Mouse (Mus musculus): ENCODE results near the gene Fbln5. TPM values are rescaled to one million over a fixed set of nuclear protein-coding genes. Genes with fewer than 3 reads are reported as not detected.

Fbln5 gene
- polyA plus RNA-seq, 1 experiment from 2014 or later: 152 TPM

- no peaks in the 10 kb centered on the region for H3K27me3 ChIP-seq (ENCODE audit: control insufficient read depth, insufficient read depth, low read length)
- H3K27ac ChIP-seq (replicated peaks in 1 of 2; ENCODE audit: control insufficient read depth in 1 of 2, insufficient read depth in 1 of 2, low read depth in 2 of 2, low read length in 2 of 2): no peak overlapping the region
- no peaks in the 10 kb centered on the region for H3K9me3 ChIP-seq (ENCODE audit: control insufficient read depth, low read length)
- H3K36me3 ChIP-seq (ENCODE audit: control insufficient read depth, insufficient read depth, low read length): no peaks in the 10 kb centered on the region
- WGBS: 48% methylated on average over 2 of the region's 2 CpGs
- no peak for ATAC-seq (ENCODE audit: insufficient number of reproducible peaks, insufficient read depth, low FRiP score, low read depth)
- no peak overlapping the region for H3K9ac ChIP-seq (ENCODE audit: low read length)
- no peak overlapping the region for H3K4me2 ChIP-seq (ENCODE audit: low read length)
- no peaks in the 10 kb centered on the region for H3K4me1 ChIP-seq (ENCODE audit: control insufficient read depth in 2 of 2, insufficient read depth in 2 of 2, low read length in 2 of 2)
- H3K4me3 ChIP-seq (ENCODE audit: control insufficient read depth in 1 of 2, insufficient read depth in 1 of 2, low read depth in 1 of 2, low read length in 2 of 2): no peak overlapping the region
These were observed 11.5 kb downstream of the Fbln5 start for GRCm38 (mm10) chr12:101807400-101807799.

- no peak for ATAC-seq (ENCODE audit: insufficient number of reproducible peaks, insufficient read depth, low FRiP score, low read depth)
- Histone ChIP-seq H3K27ac (replicated peaks in 1 of 2; ENCODE audit: control insufficient read depth in 1 of 2, insufficient read depth in 1 of 2, low read depth in 2 of 2, low read length in 2 of 2) (no peak overlapping the region), H3K4me2 (ENCODE audit: low read length) (no peak overlapping the region), H3K27me3 (ENCODE audit: control insufficient read depth, insufficient read depth, low read length) (no peaks in the 10 kb centered on the region), H3K4me3 (ENCODE audit: control insufficient read depth in 1 of 2, insufficient read depth in 1 of 2, low read depth in 1 of 2, low read length in 2 of 2) (no peak overlapping the region), H3K9me3 (ENCODE audit: control insufficient read depth, low read length) (no peaks in the 10 kb centered on the region), H3K4me1 (ENCODE audit: control insufficient read depth in 2 of 2, insufficient read depth in 2 of 2, low read length in 2 of 2) (no peaks in the 10 kb centered on the region), H3K36me3 (ENCODE audit: control insufficient read depth, insufficient read depth, low read length) (no peaks in the 10 kb centered on the region), H3K9ac (ENCODE audit: low read length) (no peak overlapping the region)
- 80% methylated on average over 3 of the region's 3 CpGs for WGBS
These were observed 16.4 kb downstream of the Fbln5 start for GRCm38 (mm10) chr12:101802445-101802844.

GRCm38 (mm10) chr12:101801744-101802143 lies 17.1 kb downstream of the Fbln5 start:
- WGBS: 80% methylated on average over 5 of the region's 5 CpGs
- Histone ChIP-seq H3K4me1 (ENCODE audit: control insufficient read depth in 2 of 2, insufficient read depth in 2 of 2, low read length in 2 of 2) (no peaks in the 10 kb centered on the region), H3K4me2 (ENCODE audit: low read length) (no peak overlapping the region), H3K36me3 (ENCODE audit: control insufficient read depth, insufficient read depth, low read length) (no peaks in the 10 kb centered on the region), H3K27ac (replicated peaks in 1 of 2; ENCODE audit: control insufficient read depth in 1 of 2, insufficient read depth in 1 of 2, low read depth in 2 of 2, low read length in 2 of 2) (no peak overlapping the region), H3K27me3 (ENCODE audit: control insufficient read depth, insufficient read depth, low read length) (no peaks in the 10 kb centered on the region), H3K9ac (ENCODE audit: low read length) (no peak overlapping the region), H3K9me3 (ENCODE audit: control insufficient read depth, low read length) (no peaks in the 10 kb centered on the region), H3K4me3 (ENCODE audit: control insufficient read depth in 1 of 2, insufficient read depth in 1 of 2, low read depth in 1 of 2, low read length in 2 of 2) (no peak overlapping the region)
- ATAC-seq (ENCODE audit: insufficient number of reproducible peaks, insufficient read depth, low FRiP score, low read depth): no peak

- Histone ChIP-seq H3K4me3 (ENCODE audit: control insufficient read depth in 1 of 2, insufficient read depth in 1 of 2, low read depth in 1 of 2, low read length in 2 of 2) (no peak overlapping the region), H3K4me1 (ENCODE audit: control insufficient read depth in 2 of 2, insufficient read depth in 2 of 2, low read length in 2 of 2) (no peaks in the 10 kb centered on the region), H3K9me3 (ENCODE audit: control insufficient read depth, low read length) (no peaks in the 10 kb centered on the region), H3K9ac (ENCODE audit: low read length) (no peak overlapping the region), H3K27ac (replicated peaks in 1 of 2; ENCODE audit: control insufficient read depth in 1 of 2, insufficient read depth in 1 of 2, low read depth in 2 of 2, low read length in 2 of 2) (no peak overlapping the region), H3K4me2 (ENCODE audit: low read length) (no peak overlapping the region), H3K36me3 (ENCODE audit: control insufficient read depth, insufficient read depth, low read length) (no peaks in the 10 kb centered on the region), H3K27me3 (ENCODE audit: control insufficient read depth, insufficient read depth, low read length) (no peaks in the 10 kb centered on the region)
- no peak for ATAC-seq (ENCODE audit: insufficient number of reproducible peaks, insufficient read depth, low FRiP score, low read depth)
- WGBS: 72% methylated on average over 3 of the region's 3 CpGs
These were observed 17.8 kb downstream of the Fbln5 start for GRCm38 (mm10) chr12:101801051-101801450.

- H3K4me3 ChIP-seq (ENCODE audit: control insufficient read depth in 1 of 2, insufficient read depth in 1 of 2, low read depth in 1 of 2, low read length in 2 of 2): no peak overlapping the region
- H3K4me1 ChIP-seq (ENCODE audit: control insufficient read depth in 2 of 2, insufficient read depth in 2 of 2, low read length in 2 of 2): no peaks in the 10 kb centered on the region
- WGBS: 67% methylated on average over 7 of the region's 7 CpGs
- H3K27ac ChIP-seq (replicated peaks in 1 of 2; ENCODE audit: control insufficient read depth in 1 of 2, insufficient read depth in 1 of 2, low read depth in 2 of 2, low read length in 2 of 2): no peak overlapping the region
- no peaks in the 10 kb centered on the region for H3K9me3 ChIP-seq (ENCODE audit: control insufficient read depth, low read length)
- ATAC-seq (ENCODE audit: insufficient number of reproducible peaks, insufficient read depth, low FRiP score, low read depth): no peak
- no peaks in the 10 kb centered on the region for H3K36me3 ChIP-seq (ENCODE audit: control insufficient read depth, insufficient read depth, low read length)
- no peak overlapping the region for H3K4me2 ChIP-seq (ENCODE audit: low read length)
- no peaks in the 10 kb centered on the region for H3K27me3 ChIP-seq (ENCODE audit: control insufficient read depth, insufficient read depth, low read length)
- H3K9ac ChIP-seq (ENCODE audit: low read length): no peak overlapping the region
These were observed 20.5 kb downstream of the Fbln5 start for GRCm38 (mm10) chr12:101798189-101798922.

- Histone ChIP-seq H3K36me3 (ENCODE audit: control insufficient read depth, insufficient read depth, low read length) (no peaks in the 10 kb centered on the region), H3K4me3 (ENCODE audit: control insufficient read depth in 1 of 2, insufficient read depth in 1 of 2, low read depth in 1 of 2, low read length in 2 of 2) (no peak overlapping the region), H3K4me2 (ENCODE audit: low read length) (no peak overlapping the region), H3K27ac (replicated peaks in 1 of 2; ENCODE audit: control insufficient read depth in 1 of 2, insufficient read depth in 1 of 2, low read depth in 2 of 2, low read length in 2 of 2) (no peak overlapping the region), H3K9ac (ENCODE audit: low read length) (no peak overlapping the region), H3K9me3 (ENCODE audit: control insufficient read depth, low read length) (no peaks in the 10 kb centered on the region), H3K4me1 (ENCODE audit: control insufficient read depth in 2 of 2, insufficient read depth in 2 of 2, low read length in 2 of 2) (no peaks in the 10 kb centered on the region), H3K27me3 (ENCODE audit: control insufficient read depth, insufficient read depth, low read length) (no peaks in the 10 kb centered on the region)
- no peak for ATAC-seq (ENCODE audit: insufficient number of reproducible peaks, insufficient read depth, low FRiP score, low read depth)
- WGBS: 77% methylated on average over 3 of the region's 3 CpGs
These were observed 24.4 kb downstream of the Fbln5 start for GRCm38 (mm10) chr12:101794458-101794857.

GRCm38 (mm10) chr12:101793221-101793621 lies 25.6 kb downstream of the Fbln5 start:
- Histone ChIP-seq H3K4me1 (ENCODE audit: control insufficient read depth in 2 of 2, insufficient read depth in 2 of 2, low read length in 2 of 2) (no peaks in the 10 kb centered on the region), H3K36me3 (ENCODE audit: control insufficient read depth, insufficient read depth, low read length) (no peaks in the 10 kb centered on the region), H3K9ac (ENCODE audit: low read length) (no peak overlapping the region), H3K27ac (replicated peaks in 1 of 2; ENCODE audit: control insufficient read depth in 1 of 2, insufficient read depth in 1 of 2, low read depth in 2 of 2, low read length in 2 of 2) (no peak overlapping the region), H3K4me3 (ENCODE audit: control insufficient read depth in 1 of 2, insufficient read depth in 1 of 2, low read depth in 1 of 2, low read length in 2 of 2) (no peak overlapping the region), H3K9me3 (ENCODE audit: control insufficient read depth, low read length) (no peaks in the 10 kb centered on the region), H3K27me3 (ENCODE audit: control insufficient read depth, insufficient read depth, low read length) (no peaks in the 10 kb centered on the region), H3K4me2 (ENCODE audit: low read length) (no peak overlapping the region)
- ATAC-seq (ENCODE audit: insufficient number of reproducible peaks, insufficient read depth, low FRiP score, low read depth): no peak
- WGBS: 82% methylated on average over 5 of the region's 5 CpGs

GRCm38 (mm10) chr12:101792684-101793083 lies 26.2 kb downstream of the Fbln5 start:
- no peaks in the 10 kb centered on the region for H3K9me3 ChIP-seq (ENCODE audit: control insufficient read depth, low read length)
- no peak overlapping the region for H3K9ac ChIP-seq (ENCODE audit: low read length)
- no peaks in the 10 kb centered on the region for H3K4me1 ChIP-seq (ENCODE audit: control insufficient read depth in 2 of 2, insufficient read depth in 2 of 2, low read length in 2 of 2)
- no peak overlapping the region for H3K27ac ChIP-seq (replicated peaks in 1 of 2; ENCODE audit: control insufficient read depth in 1 of 2, insufficient read depth in 1 of 2, low read depth in 2 of 2, low read length in 2 of 2)
- no peak for ATAC-seq (ENCODE audit: insufficient number of reproducible peaks, insufficient read depth, low FRiP score, low read depth)
- H3K4me3 ChIP-seq (ENCODE audit: control insufficient read depth in 1 of 2, insufficient read depth in 1 of 2, low read depth in 1 of 2, low read length in 2 of 2): no peak overlapping the region
- no peaks in the 10 kb centered on the region for H3K36me3 ChIP-seq (ENCODE audit: control insufficient read depth, insufficient read depth, low read length)
- H3K4me2 ChIP-seq (ENCODE audit: low read length): no peak overlapping the region
- H3K27me3 ChIP-seq (ENCODE audit: control insufficient read depth, insufficient read depth, low read length): no peaks in the 10 kb centered on the region
- WGBS: 81% methylated on average over 4 of the region's 4 CpGs

Data from heart, embryonic 14.5 days (tissue).